In the genomic region with DNA sequence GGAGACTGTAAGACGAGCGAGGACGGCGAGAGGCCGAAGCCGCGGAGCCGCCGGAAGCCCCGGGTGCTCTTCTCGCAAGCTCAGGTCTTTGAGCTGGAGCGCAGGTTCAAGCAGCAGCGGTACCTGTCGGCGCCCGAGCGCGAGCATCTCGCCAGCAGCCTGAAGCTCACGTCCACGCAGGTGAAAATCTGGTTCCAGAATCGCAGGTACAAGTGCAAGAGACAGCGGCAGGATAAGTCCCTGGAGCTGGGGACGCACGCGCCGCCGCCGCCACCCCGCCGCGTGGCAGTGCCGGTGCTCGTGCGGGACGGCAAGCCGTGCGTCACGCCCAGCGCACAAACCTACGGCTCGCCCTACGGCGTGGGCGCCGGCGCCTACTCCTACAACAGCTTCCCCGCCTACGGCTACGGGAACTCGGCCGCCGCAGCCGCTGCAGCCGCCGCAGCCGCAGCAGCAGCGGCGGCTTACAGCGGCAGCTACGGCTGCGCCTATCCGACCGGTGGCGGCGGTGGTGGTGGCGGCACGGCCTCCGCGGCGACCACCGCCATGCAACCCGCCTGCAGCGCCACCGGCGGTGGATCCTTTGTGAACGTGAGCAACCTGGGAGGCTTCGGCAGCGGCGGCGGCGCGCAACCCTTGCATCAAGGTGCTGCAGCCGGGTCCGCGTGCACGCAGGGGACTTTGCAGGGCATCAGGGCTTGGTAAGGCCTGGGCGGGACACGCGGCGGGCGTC, we compare ENCODE assay signal across 10 mouse cellular contexts. TPM values are rescaled to one million over a fixed set of nuclear protein-coding genes. Genes with fewer than 3 reads are reported as not detected.
DNase-seq lines count a peak whose midpoint lies in the region; ATAC-seq and TF ChIP-seq lines count a peak whose summit lies in the region.
"Had no signal": no experiment of that assay in that cellular context is flagged by ENCODE, and none has a peak within 500 bp of the region (broad histone marks: within the 10 kb centered on the region; RNA-seq: fewer than 3 reads in every experiment).

No protein-coding gene starts in this region.

- intact Hi-C loops in gastrocnemius, postnatal 14 days (cut with DNase I; ENCODE audit: low total_unique reads): no loop called here

- under 1% methylated on average over 81 of the region's 92 CpGs for WGBS in lung, embryonic 14.5 days
- under 1% methylated on average over 91 of the region's 92 CpGs for WGBS in embryonic facial prominence, embryonic 13.5 days
- under 1% methylated on average over 90 of the region's 92 CpGs for WGBS in intestine, embryonic 15.5 days
- under 1% methylated on average over 92 of the region's 92 CpGs for WGBS in neural tube, embryonic 12.5 days

- no peaks in the 10 kb centered on the region for H3K36me3 ChIP-seq in lung, embryonic 14.5 days (ENCODE audit: insufficient read depth)
- no peaks in the 10 kb centered on the region for H3K36me3 ChIP-seq in embryonic facial prominence, embryonic 13.5 days
- H3K36me3 ChIP-seq in intestine, embryonic 15.5 days: no peaks in the 10 kb centered on the region
- no peaks in the 10 kb centered on the region for H3K36me3 ChIP-seq in neural tube, embryonic 12.5 days

- no peak overlapping the region for H3K27ac ChIP-seq in lung, embryonic 14.5 days (ENCODE audit: low read depth)
- H3K27ac ChIP-seq in embryonic facial prominence, embryonic 13.5 days: no peak overlapping the region
- H3K27ac ChIP-seq in intestine, embryonic 15.5 days: peak overlapping the region; percentile 32; the same call in 1 of the 2 replicates
- no peak overlapping the region for H3K27ac ChIP-seq in neural tube, embryonic 12.5 days
- H3K27ac ChIP-seq: liver, embryonic 14.5 days had no signal

- TF ChIP-seq CTCF in lung, embryonic 14.5 days (IDR thresholded peaks at IDR 0.05; ENCODE audit: low read depth): no peak

- H3K9ac ChIP-seq in lung, embryonic 14.5 days: no peak overlapping the region
- H3K9ac ChIP-seq in embryonic facial prominence, embryonic 13.5 days: 0 out of 2 replicates have a peak overlapping the region, but pooled peaks have one; percentile 49
- H3K9ac ChIP-seq in intestine, embryonic 15.5 days: peak overlapping the region; percentile 62
- H3K9ac ChIP-seq in neural tube, embryonic 12.5 days: no peak overlapping the region
- H3K9ac ChIP-seq: liver, embryonic 14.5 days had no signal

- no peaks in the 10 kb centered on the region for H3K9me3 ChIP-seq in lung, embryonic 14.5 days (ENCODE audit: low read depth, low read length)
- H3K9me3 ChIP-seq in embryonic facial prominence, embryonic 13.5 days: no peaks in the 10 kb centered on the region; the same call in 1 of the 2 replicates
- no peaks in the 10 kb centered on the region for H3K9me3 ChIP-seq in intestine, embryonic 15.5 days
- no peaks in the 10 kb centered on the region for H3K9me3 ChIP-seq in neural tube, embryonic 12.5 days

- H3K4me3 ChIP-seq in lung, embryonic 14.5 days (ENCODE audit: low read depth, low read length): peak overlapping the region; percentile 30
- peak overlapping the region; percentile 39 for H3K4me3 ChIP-seq in embryonic facial prominence, embryonic 13.5 days
- peak overlapping the region; percentile 52 for H3K4me3 ChIP-seq in intestine, embryonic 15.5 days (replicated peaks)
- H3K4me3 ChIP-seq in neural tube, embryonic 12.5 days: peak overlapping the region; percentile 26

- H3K27me3 ChIP-seq in lung, embryonic 14.5 days (ENCODE audit: insufficient read depth, low read length): peaks cover 100% of the 10 kb centered on the region
- peaks cover 100% of the 10 kb centered on the region for H3K27me3 ChIP-seq in embryonic facial prominence, embryonic 13.5 days
- H3K27me3 ChIP-seq in intestine, embryonic 15.5 days (replicated peaks): peaks cover 46% of the 10 kb centered on the region
- H3K27me3 ChIP-seq in neural tube, embryonic 12.5 days (replicated peaks): peaks cover 98% of the 10 kb centered on the region

- no peak for ATAC-seq in lung, embryonic 14.5 days (ENCODE audit: insufficient read depth)
- no peak for ATAC-seq in embryonic facial prominence, embryonic 13.5 days (ENCODE audit: insufficient number of reproducible peaks, insufficient read depth, low FRiP score, low TSS enrichment, low read depth)
- ATAC-seq in intestine, embryonic 15.5 days: no peak
- no peak for ATAC-seq in neural tube, embryonic 12.5 days (ENCODE audit: low FRiP score, low read depth)
- no peak for ATAC-seq in inflammation-experienced regulatory T-cells, adult 6 months

- peak overlapping the region; percentile 56 for H3K4me2 ChIP-seq in lung, embryonic 14.5 days
- H3K4me2 ChIP-seq in embryonic facial prominence, embryonic 13.5 days: peak overlapping the region; percentile 56
- peak overlapping the region; percentile 85 for H3K4me2 ChIP-seq in intestine, embryonic 15.5 days (replicated peaks)
- peak overlapping the region; percentile 59 for H3K4me2 ChIP-seq in neural tube, embryonic 12.5 days (replicated peaks)

- no peaks in the 10 kb centered on the region for H3K4me1 ChIP-seq in lung, embryonic 14.5 days (ENCODE audit: insufficient read depth)
- H3K4me1 ChIP-seq in embryonic facial prominence, embryonic 13.5 days: peaks cover 39% of the 10 kb centered on the region
- peaks cover 27% of the 10 kb centered on the region for H3K4me1 ChIP-seq in intestine, embryonic 15.5 days (replicated peaks)
- H3K4me1 ChIP-seq in neural tube, embryonic 12.5 days: peaks cover 39% of the 10 kb centered on the region

- peak; percentile 47 for DNase-seq in lung, embryonic 14.5 days
- no peak for DNase-seq in lung, postnatal 10 days
- DNase-seq in gastrocnemius, postnatal 14 days: no peak
- DNase-seq in layer of hippocampus, adult 11-12 months (ENCODE audit: low spot score): no peak

RNA-seq across cellular contexts. Expression of gene Nkx2-3, which starts 2.4 kb away (rescaled TPM):
- polyA plus RNA-seq in lung, embryonic 14.5 days (2014; fragmentation: Nextera tagmentation; extraction: Ambion mirVana): not detected in 2 replicates
- polyA plus RNA-seq in embryonic facial prominence, embryonic 13.5 days (2015; fragmentation: Nextera tagmentation; extraction: Ambion mirVana): 1.4 and 4.2 TPM in 2 replicates
- polyA plus RNA-seq in intestine, embryonic 15.5 days (2015; fragmentation: Nextera tagmentation; extraction: Ambion mirVana): 80.9 and 88.1 TPM in 2 replicates
- polyA plus RNA-seq in neural tube, embryonic 12.5 days (2016; fragmentation: Nextera tagmentation; extraction: Ambion mirVana): not detected in 2 replicates
- not detected for polyA plus RNA-seq in inflammation-experienced regulatory T-cells, adult 6 months (2017; shearing (Covaris generic))
- not detected for total RNA-seq in gastrocnemius, postnatal 14 days (2021)
- total RNA-seq: adrenal gland, postnatal 36 days had no signal

Comparison
In these comparisons a context has a peak if more than half of its experiments do, and no peak if none do; other contexts are left out.
1. H3K9ac ChIP-seq: peak in embryonic facial prominence, embryonic 13.5 days (single experiment) and intestine, embryonic 15.5 days (single experiment); none in lung, embryonic 14.5 days (single experiment) and neural tube, embryonic 12.5 days (single experiment).
2. RNA of gene Nkx2-3, which starts 2.4 kb away (polyA plus RNA-seq): 80.9 to 88.1 TPM in intestine, embryonic 15.5 days; 1.4 to 4.2 TPM in embryonic facial prominence, embryonic 13.5 days, not detected in neural tube, embryonic 12.5 days, not detected in lung, embryonic 14.5 days and not detected in inflammation-experienced regulatory T-cells, adult 6 months; every median in the first group is over 10 times any median in the second.
3. Peak in every context shown above with its lines, with median percentiles within 50 percentile points of each other: H3K4me2 ChIP-seq and H3K4me3 ChIP-seq.